Mouse (Mus musculus) ES-E14 (cell line): ENCODE data around the gene Zfp422.

Source experiments
- CHD2 ChIP-seq: IDR thresholded peaks from 2 replicates; pipeline ENCODE4 v1.6.1; 2014; ENCODE audit warnings: mild to moderate bottlenecking, low read depth, low read length, inconsistent platforms
- MAFK ChIP-seq: IDR thresholded peaks from 2 replicates; pipeline ENCODE4 v1.6.1; 2014; ENCODE audit warnings: mild to moderate bottlenecking, low read depth, low read length, inconsistent platforms; ENCODE audit not compliant: insufficient read depth
- ZNF384 ChIP-seq: IDR thresholded peaks from 2 replicates; pipeline ENCODE4 v1.6.1; 2012; ENCODE audit warnings: low read depth, low read length, inconsistent platforms

DNA sequence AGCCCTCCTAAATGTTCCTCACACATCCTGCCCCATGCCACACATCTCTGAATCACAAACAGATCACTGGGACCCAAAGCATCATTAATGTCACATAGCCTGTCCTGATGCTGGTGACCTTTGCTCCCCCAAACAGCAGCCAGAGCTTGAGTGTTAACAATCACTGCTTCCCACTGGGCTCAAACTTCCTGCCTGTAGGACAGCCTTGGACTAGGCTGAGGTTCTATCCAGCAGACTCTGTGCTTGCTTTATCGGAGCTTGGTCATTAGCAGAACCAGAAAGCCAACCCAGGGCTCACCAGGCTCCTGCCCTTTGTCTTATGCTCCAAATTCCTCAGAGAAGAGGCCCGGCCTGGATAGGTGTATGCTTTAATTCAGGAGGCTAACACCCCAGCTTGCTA is 10.1 kb upstream of the Zfp422 start:
- TF ChIP-seq ZNF384 (no peak), MAFK (no peak), CHD2 (no peak)
